Mouse (Mus musculus) heart, embryonic 11.5 days (tissue): ENCODE data around the gene Tef. TPM values are rescaled to one million over a fixed set of nuclear protein-coding genes. Genes with fewer than 3 reads are reported as not detected.

Experiments used
- ATAC-seq: fragments of 200-750 bp; cut with Nextera tagmentation; replicated peaks from 2 replicates; pipeline ENCODE4 v1.8.0; 2017; ENCODE audit warnings: moderate library complexity; ENCODE audit not compliant: insufficient number of reproducible peaks, low FRiP score, low TSS enrichment
- H3K27ac ChIP-seq: fragments of 300-500 bp; sonication (generic); 2 replicates; pipeline ENCODE4 v1.5.1; 2014; ENCODE audit warnings: mild to moderate bottlenecking, low read depth, low read length
- H3K27me3 ChIP-seq: fragments of 300-500 bp; sonication (generic); 2 replicates; pipeline ENCODE4 v1.6.1; 2014; ENCODE audit warnings: mild to moderate bottlenecking, low read length, mixed read lengths; ENCODE audit not compliant: control insufficient read depth, insufficient read depth
- H3K36me3 ChIP-seq: fragments of 300-500 bp; sonication (generic); 2 replicates; pipeline ENCODE4 v1.6.1; 2014; ENCODE audit warnings: mild to moderate bottlenecking, low read length, moderate library complexity, mixed read lengths; ENCODE audit not compliant: control insufficient read depth, insufficient read depth
- H3K4me1 ChIP-seq: fragments of 300-500 bp; sonication (generic); 2 replicates; pipeline ENCODE4 v1.6.1; 2014; ENCODE audit warnings: low read length; ENCODE audit not compliant: control insufficient read depth, insufficient read depth
- H3K4me2 ChIP-seq: fragments of 300-500 bp; sonication (generic); 2 replicates; pipeline ENCODE4 v1.6.1; 2014; ENCODE audit warnings: mild to moderate bottlenecking, moderate library complexity
- H3K4me3 ChIP-seq: fragments of 300-500 bp; sonication (generic); 2 replicates; pipeline ENCODE4 v1.5.1; 2014; ENCODE audit warnings: low read depth, low read length
- H3K9ac ChIP-seq: fragments of 300-500 bp; sonication (generic); 2 replicates; pipeline ENCODE4 v1.6.1; 2014; ENCODE audit warnings: mild to moderate bottlenecking, low read depth, low read length, moderate library complexity
- H3K9me3 ChIP-seq: fragments of 300-500 bp; sonication (generic); replicated peaks from 2 replicates; pipeline ENCODE4 v1.6.1; 2016; ENCODE audit warnings: low read length; ENCODE audit not compliant: control insufficient read depth
- WGBS: fragments of 180-500 bp; shearing (Covaris S2); extraction: QIAGEN DNeasy Blood & Tissue Kit; methylation state at CpG from one replicate; pipeline ENCODE4 v1.1.7; 2014; ENCODE audit not compliant: insufficient replicate concordance; 5-methylcytosine and 5-hydroxymethylcytosine counted together
- polyA plus RNA-seq: library from polyadenylated mRNA; unstranded; fragments of >200 nt; fragmentation: Nextera tagmentation; extraction: Ambion mirVana; gene quantifications from 2 replicates; pipeline ENCODE4 v1.2.1, GENCODE M21; 2014

Tef gene
- polyA plus RNA-seq = 15.0 and 16.3 TPM in 2 replicates

DNA sequence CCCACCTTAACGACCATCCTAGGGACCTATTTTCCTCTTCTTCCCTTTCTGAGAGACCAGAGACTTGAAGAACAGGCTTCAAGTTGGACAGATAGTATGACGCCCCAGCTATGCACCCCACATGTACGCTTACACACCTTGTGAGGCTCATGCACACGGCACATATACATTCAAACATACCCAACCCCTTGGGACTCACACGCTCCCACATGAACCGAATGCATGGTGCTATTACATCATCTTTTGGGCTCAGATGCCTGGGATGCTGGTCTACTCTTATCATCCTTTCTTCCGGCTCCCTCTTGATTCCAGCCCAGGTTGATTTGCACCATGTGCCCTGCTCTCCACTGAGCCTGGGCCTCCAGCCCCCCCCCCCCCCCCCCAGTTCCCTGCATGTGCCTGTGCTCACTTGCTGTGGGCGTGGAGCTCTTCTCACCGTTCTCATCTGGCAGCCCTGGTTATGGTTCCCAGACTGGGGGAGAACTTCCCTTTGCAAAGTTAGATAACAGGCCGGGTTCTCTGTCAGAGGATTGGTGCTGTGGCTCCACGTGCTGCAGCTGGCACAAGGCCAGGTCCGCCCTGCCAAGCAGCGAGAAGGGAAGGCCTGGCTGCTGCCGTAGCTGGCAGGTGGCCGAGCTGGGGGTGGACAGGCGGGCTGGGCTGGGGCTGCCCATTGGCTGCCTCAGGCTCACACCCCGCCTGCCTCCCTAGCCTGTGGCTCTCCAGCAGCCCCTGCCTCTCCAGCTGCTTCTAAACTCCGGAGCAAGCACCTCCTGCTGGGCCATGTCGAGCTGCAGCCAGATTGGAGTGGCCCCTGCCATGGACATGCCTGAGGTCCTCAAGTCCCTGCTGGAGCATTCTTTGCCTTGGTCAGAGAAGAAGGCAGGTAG lies at the start of gene Tef:
Gene Tef (plus strand): TSS at position 421 of the 890 bp plus-strand sequence.
- peak within 1 kb of the TSS; percentile 62 for H3K27ac ChIP-seq
- H3K4me3 ChIP-seq = peak within 1 kb of the TSS; percentile 30
- H3K4me1 ChIP-seq = peaks cover 29% of the 10 kb centered on the region
- H3K9me3 ChIP-seq = no peaks in the 10 kb centered on the region
- no peaks in the 10 kb centered on the region for H3K36me3 ChIP-seq
- ATAC-seq = peak; percentile 95
- peak within 1 kb of the TSS; percentile 28 for H3K9ac ChIP-seq
- peak within 1 kb of the TSS; percentile 67 for H3K4me2 ChIP-seq
- H3K27me3 ChIP-seq = no peaks in the 10 kb centered on the region
- WGBS = 21% methylated on average over 19 of the region's 19 CpGs

DNA sequence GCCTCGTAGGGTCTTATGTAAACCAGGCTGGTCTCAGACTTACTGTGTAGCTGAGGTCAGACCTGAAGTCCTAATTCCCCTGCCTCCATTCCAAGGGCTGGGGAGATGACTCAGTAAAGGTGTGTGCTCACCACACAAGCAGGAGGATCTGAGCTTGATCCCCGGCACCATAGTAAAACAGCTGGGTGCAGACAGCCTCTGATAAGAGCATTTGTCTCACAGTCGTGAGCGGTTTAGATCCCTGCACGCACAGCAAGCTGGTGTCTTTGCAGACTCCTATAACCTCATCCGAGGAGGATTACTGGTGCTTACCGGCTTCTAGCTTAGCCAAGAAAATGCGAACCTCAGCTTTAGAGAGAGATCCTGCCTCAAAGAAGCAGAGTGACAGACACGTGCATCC lies 48.6 kb upstream of the Tef start:
- 82% methylated on average over 9 of the region's 9 CpGs for WGBS
- Histone ChIP-seq H3K36me3 (peaks cover 4% of the 10 kb centered on the region; the same call in 1 of the 2 replicates), H3K4me3 (no peak overlapping the region), H3K4me1 (peaks cover 13% of the 10 kb centered on the region), H3K27me3 (no peaks in the 10 kb centered on the region), H3K9me3 (no peaks in the 10 kb centered on the region), H3K27ac (no peak overlapping the region), H3K4me2 (no peak overlapping the region), H3K9ac (no peak overlapping the region)
- ATAC-seq = no peak

DNA sequence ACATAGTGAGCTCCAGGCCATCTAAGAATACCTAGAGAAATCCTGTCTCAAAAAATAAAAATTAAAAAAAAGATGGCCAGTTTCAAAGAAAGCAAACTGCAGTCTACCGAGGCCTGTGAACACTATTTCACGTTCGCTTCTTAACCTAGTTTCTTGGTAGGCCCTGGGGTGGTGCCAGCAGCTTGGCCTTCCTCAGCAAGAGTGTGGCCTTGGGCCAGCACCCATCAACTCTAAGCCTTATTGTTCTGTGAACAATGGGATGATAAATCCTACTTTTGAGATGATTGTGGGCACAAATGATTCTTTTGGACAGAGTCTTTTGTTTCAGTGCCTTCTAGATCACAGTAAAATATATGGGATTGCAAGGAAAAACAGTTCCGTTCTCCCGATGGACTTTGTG lies 43.5 kb upstream of the Tef start:
- ATAC-seq = no peak
- Histone ChIP-seq H3K9me3 (no peaks in the 10 kb centered on the region), H3K27ac (no peak overlapping the region), H3K4me1 (no peaks in the 10 kb centered on the region), H3K27me3 (no peaks in the 10 kb centered on the region), H3K36me3 (peaks cover 4% of the 10 kb centered on the region; the same call in 1 of the 2 replicates), H3K9ac (no peak overlapping the region), H3K4me2 (no peak overlapping the region), H3K4me3 (no peak overlapping the region)
- 86% methylated on average over 5 of the region's 5 CpGs for WGBS

DNA sequence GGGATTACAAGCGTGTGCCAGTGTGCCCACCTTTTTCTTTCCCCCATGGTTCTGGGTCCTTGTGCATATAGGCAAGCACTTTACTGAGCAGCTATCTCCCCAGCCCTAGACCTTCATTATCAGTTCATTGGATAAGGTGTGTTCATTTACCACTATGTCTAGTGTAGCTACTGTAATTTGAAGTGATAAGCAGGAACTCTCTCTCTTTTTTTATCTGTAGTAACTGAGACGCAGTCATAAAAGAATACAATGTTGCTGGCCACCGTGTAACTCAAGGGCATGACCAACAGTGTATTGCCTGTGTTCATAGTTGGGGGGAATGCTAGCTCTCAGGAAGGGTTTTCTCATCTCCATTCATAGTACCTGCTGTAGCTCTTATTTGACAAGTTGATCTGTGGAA lies 42.7 kb upstream of the Tef start:
- H3K4me2 ChIP-seq = no peak overlapping the region
- no peak overlapping the region for H3K4me3 ChIP-seq
- no peak overlapping the region for H3K9ac ChIP-seq
- no peaks in the 10 kb centered on the region for H3K27me3 ChIP-seq
- no peak overlapping the region for H3K27ac ChIP-seq
- 85% methylated on average over 3 of the region's 3 CpGs for WGBS
- peaks cover 4% of the 10 kb centered on the region; the same call in 1 of the 2 replicates for H3K36me3 ChIP-seq
- no peak for ATAC-seq
- 0 out of 2 replicates have a peak, but pooled peaks cover 5% of the 10 kb centered on the region for H3K4me1 ChIP-seq
- H3K9me3 ChIP-seq = no peaks in the 10 kb centered on the region

GRCm38 (mm10) chr15:81760361-81761079 lies 41.7 kb upstream of the Tef start:
- WGBS = 79% methylated on average over 5 of the region's 5 CpGs
- H3K4me3 ChIP-seq = no peak overlapping the region

GRCm38 (mm10) chr15:81761381-81761780 lies 40.8 kb upstream of the Tef start:
- Histone ChIP-seq H3K9me3 (no peaks in the 10 kb centered on the region), H3K36me3 (no peaks in the 10 kb centered on the region), H3K27ac (no peak overlapping the region), H3K4me3 (no peak overlapping the region), H3K4me2 (no peak overlapping the region), H3K27me3 (no peaks in the 10 kb centered on the region), H3K4me1 (0 out of 2 replicates have a peak, but pooled peaks cover 6% of the 10 kb centered on the region), H3K9ac (no peak overlapping the region)
- ATAC-seq = no peak
- 86% methylated on average over 7 of the region's 7 CpGs for WGBS

More at GRCm38 (mm10) chr15:81760361-81761079, 41.7 kb upstream of the Tef start:
- Histone ChIP-seq H3K9ac (no peak overlapping the region), H3K27me3 (no peaks in the 10 kb centered on the region), H3K27ac (no peak overlapping the region), H3K4me2 (no peak overlapping the region), H3K4me1 (0 out of 2 replicates have a peak, but pooled peaks cover 6% of the 10 kb centered on the region), H3K9me3 (no peaks in the 10 kb centered on the region), H3K36me3 (peaks cover 4% of the 10 kb centered on the region; the same call in 1 of the 2 replicates)
- no peak for ATAC-seq

GRCm38 (mm10) chr15:81761959-81762358 lies 40.3 kb upstream of the Tef start:
- Histone ChIP-seq H3K9ac (no peak overlapping the region), H3K36me3 (no peaks in the 10 kb centered on the region), H3K4me1 (0 out of 2 replicates have a peak, but pooled peaks cover 6% of the 10 kb centered on the region), H3K27ac (no peak overlapping the region), H3K4me3 (no peak overlapping the region), H3K9me3 (no peaks in the 10 kb centered on the region), H3K4me2 (no peak overlapping the region), H3K27me3 (no peaks in the 10 kb centered on the region)
- no peak for ATAC-seq
- 88% methylated on average over 3 of the region's 3 CpGs for WGBS

- Histone ChIP-seq H3K9ac (no peak overlapping the region), H3K4me2 (no peak overlapping the region), H3K36me3 (peaks cover 4% of the 10 kb centered on the region; the same call in 1 of the 2 replicates), H3K27me3 (no peaks in the 10 kb centered on the region), H3K4me1 (0 out of 2 replicates have a peak, but pooled peaks cover 6% of the 10 kb centered on the region), H3K4me3 (no peak overlapping the region), H3K27ac (0 out of 2 replicates have a peak overlapping the region, but pooled peaks have one; percentile 15), H3K9me3 (no peaks in the 10 kb centered on the region)
- 72% methylated on average over 6 of the region's 6 CpGs for WGBS
- ATAC-seq = no peak
Observed at GRCm38 (mm10) chr15:81764573-81764972, 37.6 kb upstream of the Tef start.
